Mouse (Mus musculus) limb, embryonic 14.5 days (tissue): Measurements from ENCODE around the gene Cstb. TPM values are rescaled to one million over a fixed set of nuclear protein-coding genes. Genes with fewer than 3 reads are reported as not detected.

Experiments
- ATAC-seq: fragments of 200-750 bp; cut with Nextera tagmentation; 2 replicates; pipeline ENCODE4 v1.8.0; 2017; ENCODE audit warnings: low read depth, moderate number of reproducible peaks, moderate TSS enrichment; ENCODE audit not compliant: low FRiP score
- DNase-seq: peaks from one replicate; pipeline ENCODE4 v3.0.0-alpha.2; 2015; ENCODE audit warnings: low spot score
- H3K27ac ChIP-seq: fragments of 300-500 bp; sonication (generic); replicated peaks from 2 replicates; pipeline ENCODE4 v1.5.1; 2014; ENCODE audit warnings: low read depth, mild to moderate bottlenecking, low read length, moderate library complexity, mixed read lengths
- H3K27me3 ChIP-seq: fragments of 300-500 bp; sonication (generic); 2 replicates; pipeline ENCODE4 v1.6.1; 2014; ENCODE audit warnings: low read length, mixed read lengths; ENCODE audit not compliant: control insufficient read depth, insufficient read depth
- H3K36me3 ChIP-seq: fragments of 300-500 bp; sonication (generic); 2 replicates; pipeline ENCODE4 v1.6.1; 2014; ENCODE audit warnings: mild to moderate bottlenecking, low read length, moderate library complexity, mixed read lengths; ENCODE audit not compliant: control insufficient read depth, insufficient read depth
- H3K4me1 ChIP-seq: fragments of 300-500 bp; sonication (generic); 2 replicates; pipeline ENCODE4 v1.6.1; 2014; ENCODE audit warnings: antibody characterized with exemption, low read length, mixed read lengths; ENCODE audit not compliant: control insufficient read depth, insufficient read depth
- H3K4me2 ChIP-seq: fragments of 300-500 bp; sonication (generic); replicated peaks from 2 replicates; pipeline ENCODE4 v1.6.1; 2014; ENCODE audit warnings: low read depth, mild to moderate bottlenecking, low read length, moderate library complexity; ENCODE audit not compliant: severe bottlenecking
- H3K4me3 ChIP-seq: fragments of 300-500 bp; sonication (generic); replicated peaks from 2 replicates; pipeline ENCODE4 v1.5.1; 2014; ENCODE audit warnings: low read length
- H3K9ac ChIP-seq: fragments of 300-500 bp; sonication (generic); 2 replicates; pipeline ENCODE4 v1.6.1; 2014; ENCODE audit warnings: mild to moderate bottlenecking, low read depth, low read length, moderate library complexity; ENCODE audit not compliant: severe bottlenecking
- H3K9me3 ChIP-seq: fragments of 300-500 bp; sonication (generic); 2 replicates; pipeline ENCODE4 v1.6.1; 2016; ENCODE audit warnings: low read length; ENCODE audit not compliant: control insufficient read depth
- POLR2A ChIP-seq: fragments of 200-500 bp; IDR thresholded peaks from 2 replicates; pipeline ENCODE4 v1.8.0; 2012; ENCODE audit warnings: inconsistent platforms, mild to moderate bottlenecking, moderate library complexity, borderline replicate concordance; ENCODE audit not compliant: insufficient read depth, insufficient read length; ENCODE audit errors: extremely low read depth
- WGBS: fragments of 180-500 bp; shearing (Covaris S2); extraction: QIAGEN DNeasy Blood & Tissue Kit; methylation state at CpG from one replicate; pipeline ENCODE4 v1.1.7; 2014; 5-methylcytosine and 5-hydroxymethylcytosine counted together
- polyA plus RNA-seq, 2 experiments: library from polyadenylated mRNA; depleted of rRNA in 1 of 2; stranded (reverse) in 1 of 2; unstranded in 1 of 2; fragments of >200 nt; fragmentation: Nextera tagmentation in 1 of 2; extraction: Ambion mirVana in 1 of 2; gene quantifications; 2 replicates each; pipeline versions ENCODE4 v1.2.1 to v1.2.3; 2012 to 2014

Cstb gene
- polyA plus RNA-seq, 2 experiments, result 157 to 338 TPM

GRCm38 (mm10) chr10:78399090-78399657 lies 26.3 kb upstream of the Cstb start:
- Histone ChIP-seq H3K4me3 (no peak overlapping the region), H3K9ac (no peak overlapping the region), H3K4me2 (no peak overlapping the region), H3K36me3 (peaks cover 51% of the 10 kb centered on the region), H3K4me1 (no peaks in the 10 kb centered on the region), H3K27ac (no peak overlapping the region), H3K9me3 (no peaks in the 10 kb centered on the region), H3K27me3 (no peaks in the 10 kb centered on the region)
- 45% methylated on average over 17 of the region's 17 CpGs for WGBS
- ATAC-seq (peak; percentile 63; the same call in 1 of the 2 replicates), DNase-seq (peak; percentile 51)
- TF ChIP-seq POLR2A, result no peak

GRCm38 (mm10) chr10:78401127-78401526 lies 24.3 kb upstream of the Cstb start:
- 86% methylated on average over 2 of the region's 2 CpGs for WGBS
- Histone ChIP-seq H3K27me3 (no peaks in the 10 kb centered on the region), H3K4me1 (no peaks in the 10 kb centered on the region), H3K4me2 (no peak overlapping the region), H3K36me3 (peaks cover 69% of the 10 kb centered on the region), H3K9ac (no peak overlapping the region), H3K4me3 (no peak overlapping the region), H3K27ac (no peak overlapping the region), H3K9me3 (no peaks in the 10 kb centered on the region)
- ATAC-seq, result no peak
- no peak for TF ChIP-seq POLR2A
- no peak for DNase-seq

- DNase-seq (no peak), ATAC-seq (no peak)
- TF ChIP-seq POLR2A, result no peak
- Histone ChIP-seq H3K9ac (no peak overlapping the region), H3K4me3 (no peak overlapping the region), H3K9me3 (no peaks in the 10 kb centered on the region), H3K27ac (no peak overlapping the region), H3K27me3 (no peaks in the 10 kb centered on the region), H3K4me1 (no peaks in the 10 kb centered on the region), H3K4me2 (no peak overlapping the region), H3K36me3 (peaks cover 82% of the 10 kb centered on the region)
- WGBS, result 92% methylated on average over 14 of the region's 14 CpGs
These were observed 23.1 kb upstream of the Cstb start for GRCm38 (mm10) chr10:78402301-78402922.

- H3K9ac ChIP-seq, result no peak overlapping the region
- no peaks in the 10 kb centered on the region for H3K9me3 ChIP-seq
- H3K27me3 ChIP-seq, result no peaks in the 10 kb centered on the region
- no peak overlapping the region for H3K4me2 ChIP-seq
- DNase-seq, result no peak
- no peak overlapping the region for H3K27ac ChIP-seq
- ATAC-seq, result no peak
- no peak overlapping the region for H3K4me3 ChIP-seq
- no peak for TF ChIP-seq POLR2A
- peaks cover 95% of the 10 kb centered on the region for H3K36me3 ChIP-seq
- WGBS, result 89% methylated on average over 6 of the region's 6 CpGs
- no peaks in the 10 kb centered on the region for H3K4me1 ChIP-seq
These were observed 19.3 kb upstream of the Cstb start for GRCm38 (mm10) chr10:78406152-78406551.

GRCm38 (mm10) chr10:78407132-78407531 lies 18.3 kb upstream of the Cstb start:
- Histone ChIP-seq H3K36me3 (peaks cover 87% of the 10 kb centered on the region), H3K4me3 (no peak overlapping the region), H3K4me1 (no peaks in the 10 kb centered on the region), H3K9me3 (no peaks in the 10 kb centered on the region), H3K27me3 (no peaks in the 10 kb centered on the region), H3K27ac (no peak overlapping the region), H3K9ac (no peak overlapping the region), H3K4me2 (no peak overlapping the region)
- DNase-seq (no peak), ATAC-seq (no peak)
- no peak for TF ChIP-seq POLR2A
- WGBS, result 92% methylated on average over 4 of the region's 4 CpGs
